Mouse (Mus musculus) A20 (cell line): Measurements from ENCODE around the gene Ctnnb1.
A peak's percentile ranks its signal among the peaks of the same experiment; 100 is the strongest.
"Not testable (repeated sequence)": the region's sequence is repeated elsewhere in the genome, so short reads cannot be mapped to it uniquely, and the experiment has no call there.

Source experiments
- DNase-seq: peaks from one replicate; pipeline ENCODE4 v3.0.0-alpha.2; 2011; ENCODE audit warnings: low read depth, low spot score

Gene Ctnnb1

DNA sequence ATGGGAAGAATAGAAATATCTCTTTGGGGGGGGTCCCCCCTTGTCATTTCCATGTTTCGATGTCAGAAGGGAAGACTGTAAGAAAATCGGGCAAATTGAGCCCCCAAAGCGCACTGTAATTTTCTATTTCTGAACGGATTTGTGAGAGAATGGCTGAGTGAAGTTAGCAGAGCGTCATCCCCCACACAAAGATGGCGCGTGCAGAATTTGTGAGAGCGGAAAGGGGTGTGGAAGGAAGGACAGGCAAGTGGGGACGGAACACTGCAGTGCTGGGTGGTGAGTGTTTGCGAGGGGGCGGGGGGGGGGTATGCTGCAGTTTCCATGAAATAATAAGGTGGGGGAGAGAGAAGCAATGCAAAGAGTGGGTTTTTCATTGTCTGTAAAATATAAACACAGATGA, at the start of gene Ctnnb1:
Ctnnb1 (plus strand) TSS at position 136 of the 400 bp plus-strand sequence.
- DNase-seq: no peak

DNA sequence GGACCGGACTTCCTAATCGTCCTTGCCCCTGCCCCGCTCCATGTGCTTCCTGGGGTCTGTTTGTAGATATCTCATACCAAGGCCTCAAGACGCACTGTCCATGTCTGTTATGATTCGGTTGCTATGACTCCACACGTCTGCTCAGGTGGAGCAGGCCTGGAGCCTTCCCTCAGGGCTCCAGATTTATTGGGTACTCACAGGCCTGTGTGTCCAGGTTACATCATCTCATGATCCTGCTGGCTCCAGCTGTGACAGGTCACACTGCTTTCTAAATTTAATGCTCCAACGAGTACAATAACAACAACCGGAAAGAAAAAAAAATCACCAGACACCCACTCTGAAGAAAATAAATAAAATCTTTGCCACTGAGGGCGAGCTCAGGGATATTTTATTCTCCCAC, 48.7 kb upstream of the Ctnnb1 start:
- no peak for DNase-seq

DNA sequence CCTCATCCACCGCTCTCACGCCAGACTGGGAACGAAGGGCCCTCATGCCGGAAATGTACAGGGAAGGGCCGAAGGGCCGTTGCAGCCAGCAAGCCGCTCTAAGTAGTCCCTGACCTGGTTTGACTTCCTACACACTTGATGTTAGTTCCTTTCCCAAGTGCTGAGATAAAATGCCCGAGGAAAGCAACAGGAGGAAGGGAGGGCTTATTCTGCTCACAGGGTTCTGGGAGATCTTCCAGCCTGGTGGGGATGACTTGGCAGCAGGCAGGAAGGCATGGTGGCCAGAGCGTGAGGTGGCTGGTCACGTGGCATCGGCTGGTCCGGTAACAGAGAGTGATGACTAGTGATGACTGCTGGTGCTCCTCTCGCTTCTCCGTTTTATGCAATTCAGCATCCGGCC, 47.9 kb upstream of the Ctnnb1 start:
- DNase-seq: no peak

DNA sequence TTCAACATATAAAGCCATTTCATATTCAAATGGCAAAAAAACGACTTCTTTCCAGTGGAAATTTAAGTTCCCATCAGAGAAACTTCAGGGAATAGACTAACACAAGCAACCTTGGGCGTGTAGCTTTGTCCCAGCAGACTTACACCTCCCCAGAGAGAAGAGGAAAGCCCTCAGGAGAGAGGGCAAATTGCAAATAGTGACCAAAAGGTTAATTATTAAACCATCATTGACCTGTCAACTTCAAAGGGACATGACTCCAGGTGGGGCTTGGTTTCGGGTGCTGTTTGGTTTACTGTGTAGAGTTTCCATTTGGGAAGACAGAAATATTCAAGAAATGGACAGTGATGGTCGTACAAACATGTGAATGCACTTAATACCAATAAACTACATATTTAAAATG, 47.2 kb upstream of the Ctnnb1 start:
- no peak for DNase-seq

DNA sequence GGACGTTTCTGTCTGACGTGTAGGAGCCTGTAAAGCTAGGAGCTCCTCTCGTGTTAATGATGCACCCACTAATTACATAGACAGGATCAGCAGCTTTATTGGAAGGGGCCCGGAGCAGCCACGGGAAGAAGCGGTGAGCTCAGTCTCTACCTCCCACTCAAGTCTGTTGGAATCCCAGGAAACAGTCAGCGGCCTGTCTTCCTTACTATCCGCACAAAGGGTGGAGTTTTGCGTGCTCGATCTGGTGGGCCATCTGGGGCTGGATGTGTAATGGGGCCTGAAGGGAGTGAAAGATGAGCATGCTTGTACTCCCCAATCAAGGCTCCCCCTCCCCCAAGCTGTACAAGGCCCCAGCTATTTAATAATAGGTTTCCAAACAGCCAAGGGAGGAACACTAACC, 44.3 kb upstream of the Ctnnb1 start:
- no peak for DNase-seq

DNA sequence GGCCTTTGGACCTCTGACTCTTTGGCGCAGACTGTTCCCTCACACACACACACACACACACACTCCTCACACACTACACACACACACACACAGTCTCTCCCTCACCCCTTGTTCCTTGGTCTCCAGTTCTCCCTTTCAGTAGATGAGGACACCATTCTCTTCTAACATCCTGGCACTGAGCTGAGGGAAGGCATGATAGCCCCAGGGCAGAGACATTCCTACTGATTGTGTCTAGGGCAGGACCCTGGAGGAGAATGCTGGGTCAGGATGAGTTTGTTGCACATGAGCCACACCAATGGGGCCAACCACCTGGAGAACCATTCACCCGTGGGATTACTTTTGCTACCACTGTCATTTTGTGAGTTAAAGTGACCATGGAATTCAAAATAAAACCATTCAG, 41.4 kb upstream of the Ctnnb1 start:
- DNase-seq: no peak

DNA sequence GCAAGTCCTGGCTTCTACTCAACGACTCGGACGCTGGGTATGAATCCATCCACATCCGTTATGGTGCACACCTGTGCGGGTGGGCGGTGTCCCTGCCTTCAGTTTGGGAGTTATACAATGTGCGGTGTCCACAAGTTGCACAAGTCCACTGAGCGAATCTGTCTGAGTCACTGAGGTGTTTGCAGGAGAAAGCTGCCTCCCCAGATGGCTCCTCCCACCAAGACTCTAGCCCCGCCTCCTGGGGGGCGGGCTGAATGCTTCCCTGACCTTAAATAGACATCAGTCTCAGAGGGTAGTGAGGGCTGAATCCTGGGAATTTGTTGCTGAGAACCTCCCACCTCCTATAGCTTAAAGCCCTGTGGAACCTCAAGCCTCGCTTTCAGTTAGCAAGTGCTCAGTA, 35.6 kb upstream of the Ctnnb1 start:
- DNase-seq: no peak

DNA sequence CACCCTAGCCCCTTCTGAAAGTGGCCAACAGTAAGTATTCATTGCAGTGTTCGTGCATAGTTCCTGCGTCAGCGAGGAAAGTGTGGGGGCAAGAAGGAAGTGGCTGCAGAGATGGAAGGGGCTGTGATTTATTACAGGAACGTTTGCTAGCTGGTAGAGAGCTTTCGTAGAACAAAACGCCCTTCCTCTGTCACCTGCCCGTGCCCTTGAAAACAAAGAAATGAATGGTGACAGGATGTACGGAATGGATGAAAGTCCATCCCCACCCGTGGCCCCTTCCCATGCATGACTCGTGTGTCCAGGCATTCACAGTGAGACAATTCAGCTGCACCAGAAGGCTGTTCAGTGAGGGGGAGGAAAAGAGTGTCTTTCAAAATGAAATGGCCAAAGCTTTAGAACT, 35.0 kb upstream of the Ctnnb1 start:
- DNase-seq: no peak

DNA sequence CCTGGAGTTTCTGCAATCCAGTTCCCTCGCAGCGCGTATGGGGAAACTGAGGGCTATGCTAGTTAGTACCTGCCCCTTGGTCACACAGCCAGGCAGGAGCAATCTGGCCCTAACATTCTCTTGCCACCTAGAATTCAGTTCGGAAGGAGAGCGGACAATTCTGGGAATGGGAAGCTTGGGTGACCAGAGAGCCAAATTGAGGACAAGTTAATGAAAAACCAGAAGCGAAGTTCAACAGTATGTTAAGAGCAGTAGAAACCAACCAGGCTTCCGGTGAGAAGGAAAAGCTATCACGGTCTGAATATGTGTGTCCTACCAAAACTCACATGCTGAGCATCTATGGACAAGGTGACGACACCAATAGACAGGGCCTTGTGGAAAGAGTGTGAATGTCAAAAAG, 34.6 kb upstream of the Ctnnb1 start:
- no peak for DNase-seq

DNA sequence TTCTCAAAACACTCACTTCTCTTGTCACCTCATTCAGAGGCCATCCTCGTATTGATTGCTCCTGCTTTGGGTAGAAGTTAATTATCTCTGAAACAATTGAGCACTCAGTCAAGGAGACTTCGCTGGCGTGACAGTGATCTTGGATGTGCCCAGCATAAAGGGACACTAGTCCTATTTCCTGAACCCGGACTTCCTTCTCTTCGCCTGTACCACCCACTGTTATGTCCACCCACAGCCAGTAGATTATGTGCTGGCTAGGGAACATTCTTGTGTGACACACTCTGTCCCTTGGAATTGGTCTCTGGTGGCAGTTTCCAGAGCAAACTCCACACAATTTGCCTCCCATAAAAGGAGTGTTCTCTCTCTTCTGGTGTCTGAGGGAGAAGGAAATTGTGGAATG, 32.5 kb upstream of the Ctnnb1 start:
- no peak for DNase-seq

DNA sequence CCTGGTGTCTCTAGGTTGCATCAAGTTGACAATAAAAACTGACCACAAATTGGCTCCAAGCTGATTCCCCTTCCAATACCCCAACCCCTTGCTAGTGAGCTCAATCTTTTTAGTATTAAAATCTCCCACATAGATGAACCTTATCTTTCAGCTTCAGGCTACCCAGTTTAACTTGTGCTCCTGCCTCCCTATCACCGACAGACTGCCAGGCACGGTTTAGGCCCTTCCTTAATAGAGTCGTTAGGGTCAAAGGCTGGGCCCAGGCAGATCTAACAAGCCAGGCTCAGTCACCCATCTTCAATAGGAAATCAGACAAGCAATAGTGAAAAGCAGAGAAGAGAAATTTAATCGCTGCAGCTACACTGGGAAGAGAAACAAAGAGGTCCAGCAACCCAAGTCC, 31.7 kb upstream of the Ctnnb1 start:
- no peak for DNase-seq

DNA sequence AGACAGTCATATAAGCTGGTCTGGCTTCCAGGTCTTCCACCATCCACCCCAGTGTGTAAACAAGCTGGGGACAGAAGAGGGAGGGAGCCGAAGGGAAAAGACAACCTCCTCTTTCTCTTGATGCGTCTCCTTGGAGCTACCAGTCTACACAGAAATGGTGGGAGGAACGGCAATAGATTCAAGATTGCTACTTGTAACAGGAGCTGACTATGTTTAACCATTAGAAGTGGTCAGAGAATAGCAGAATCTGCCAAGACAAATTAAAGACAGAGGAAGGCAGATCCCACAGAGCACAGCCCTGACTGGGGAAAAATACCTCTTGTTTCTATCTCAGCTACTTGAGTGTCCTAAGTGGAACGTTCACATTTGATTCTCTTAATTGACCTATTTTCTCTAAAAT, 29.2 kb upstream of the Ctnnb1 start:
- no peak for DNase-seq

DNA sequence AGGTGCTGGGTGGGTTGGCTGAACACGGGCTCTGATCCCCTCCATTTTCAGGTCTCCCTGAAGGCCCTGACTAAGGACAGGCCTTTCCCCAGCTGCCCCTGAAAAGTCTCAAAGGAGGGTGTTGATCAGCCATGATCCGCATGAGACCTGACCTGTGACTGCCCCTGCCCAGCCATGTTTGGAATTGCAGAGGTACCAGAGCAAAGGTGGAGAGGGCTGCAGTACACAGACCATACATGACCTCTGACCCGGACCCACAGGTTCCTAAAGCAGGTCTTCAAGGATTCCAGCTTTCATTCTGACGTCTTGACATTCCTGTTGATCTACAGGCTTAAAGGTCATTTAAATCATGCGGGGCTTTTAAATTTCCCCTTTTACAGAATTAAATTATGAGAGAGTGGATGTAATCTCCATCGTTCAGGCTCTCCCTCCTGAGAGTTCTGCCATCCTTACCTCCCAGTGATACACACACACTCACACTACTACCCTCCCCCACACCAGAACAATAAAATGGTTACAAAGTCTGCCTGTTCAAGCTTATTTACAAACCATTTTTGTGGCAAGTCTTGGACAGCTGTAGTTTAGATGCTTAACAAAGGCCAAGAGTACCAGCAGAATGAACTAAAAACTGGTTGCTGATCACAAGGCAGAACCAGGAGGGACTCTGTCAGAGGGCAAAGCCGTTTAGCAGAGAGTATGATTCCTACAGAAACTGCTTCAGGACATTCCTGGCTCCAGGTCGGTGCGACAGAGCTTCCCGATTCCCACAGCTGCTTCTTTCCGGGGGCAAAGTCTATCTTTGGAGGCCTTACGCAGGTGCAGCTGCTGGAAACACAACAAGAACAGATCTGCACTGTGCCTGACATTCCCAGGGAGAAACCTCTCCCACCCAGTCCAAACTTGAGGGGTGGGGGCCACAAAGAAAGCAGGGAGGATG, 28.4 kb upstream of the Ctnnb1 start:
- DNase-seq: no peak

DNA sequence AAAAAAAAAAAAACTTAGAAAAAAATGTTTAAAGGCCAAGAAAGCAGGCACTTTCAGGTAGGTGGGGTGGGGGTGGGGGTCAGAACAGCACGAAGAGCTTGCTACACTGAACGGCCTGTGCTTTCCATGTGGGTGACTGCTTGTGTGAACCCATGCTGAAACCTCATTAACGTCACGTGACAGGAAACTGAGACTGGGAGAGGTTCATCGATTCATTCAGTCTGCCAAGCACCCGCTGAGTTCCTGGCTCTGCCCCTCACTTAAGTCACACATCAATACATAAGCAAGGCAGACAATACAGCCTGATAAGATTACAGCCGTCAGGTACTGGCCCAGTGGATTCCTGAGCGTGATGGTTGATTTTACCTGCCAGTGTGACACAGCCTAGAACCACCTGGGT, 26.5 kb upstream of the Ctnnb1 start:
- no peak for DNase-seq

DNA sequence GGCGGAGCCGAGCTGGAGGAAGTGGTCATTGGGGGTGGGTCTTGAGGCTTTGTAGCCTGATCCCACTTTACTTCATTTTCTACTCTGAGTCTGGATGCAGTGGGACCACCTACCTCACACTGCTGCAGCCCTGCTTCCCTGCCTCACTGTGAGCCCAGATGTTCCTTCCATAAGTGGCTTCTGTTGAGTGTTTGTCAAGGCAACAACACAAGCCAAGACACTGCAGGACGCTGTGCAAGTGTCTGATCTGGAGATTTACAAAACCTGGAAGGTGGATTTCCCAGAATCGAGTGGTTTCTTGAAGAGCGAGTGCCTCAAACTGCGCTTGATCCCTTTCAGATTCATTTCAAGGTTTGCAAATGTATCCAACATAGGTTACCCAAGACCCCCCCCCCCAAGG, 20.6 kb upstream of the Ctnnb1 start:
- no peak for DNase-seq

DNA sequence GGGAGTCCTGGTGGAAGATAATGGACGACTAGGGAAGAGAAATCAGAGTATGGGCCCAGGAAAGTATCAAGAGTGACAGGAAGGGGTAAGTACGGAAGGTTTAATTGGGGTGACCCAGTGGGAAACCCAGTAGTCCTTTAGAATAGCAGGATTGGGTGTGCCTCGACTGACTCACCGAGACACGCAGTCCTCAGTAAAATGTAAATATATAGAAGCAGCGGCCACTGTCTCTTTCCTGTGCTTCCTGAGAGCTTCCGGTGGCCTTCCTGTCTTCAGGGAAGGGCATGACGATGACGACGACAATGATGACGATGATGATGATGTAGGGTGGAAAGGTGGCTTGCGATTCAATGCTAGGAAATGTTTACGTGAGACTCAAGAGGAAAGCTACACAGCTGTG, 15.9 kb upstream of the Ctnnb1 start:
- no peak for DNase-seq

DNA sequence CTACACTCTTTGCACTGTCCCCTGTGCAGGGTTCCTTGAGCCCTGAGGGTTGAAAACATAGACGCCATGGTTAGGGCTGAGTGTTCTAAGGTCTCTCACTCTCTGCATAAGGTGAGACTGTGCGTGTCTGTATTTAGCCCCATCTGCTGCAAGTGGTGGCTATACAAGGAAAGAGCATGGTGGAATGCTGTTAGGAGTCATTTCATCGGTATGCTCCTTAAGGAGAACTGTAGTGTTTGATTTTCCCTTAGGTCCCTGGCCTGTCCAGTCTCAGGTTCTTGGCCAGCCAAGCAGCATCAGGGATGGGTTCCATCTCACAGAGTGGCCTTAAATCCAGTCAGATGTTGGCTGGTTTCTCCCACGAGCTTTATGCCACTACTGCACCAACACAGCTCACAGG, 14.6 kb upstream of the Ctnnb1 start:
- DNase-seq: no peak

DNA sequence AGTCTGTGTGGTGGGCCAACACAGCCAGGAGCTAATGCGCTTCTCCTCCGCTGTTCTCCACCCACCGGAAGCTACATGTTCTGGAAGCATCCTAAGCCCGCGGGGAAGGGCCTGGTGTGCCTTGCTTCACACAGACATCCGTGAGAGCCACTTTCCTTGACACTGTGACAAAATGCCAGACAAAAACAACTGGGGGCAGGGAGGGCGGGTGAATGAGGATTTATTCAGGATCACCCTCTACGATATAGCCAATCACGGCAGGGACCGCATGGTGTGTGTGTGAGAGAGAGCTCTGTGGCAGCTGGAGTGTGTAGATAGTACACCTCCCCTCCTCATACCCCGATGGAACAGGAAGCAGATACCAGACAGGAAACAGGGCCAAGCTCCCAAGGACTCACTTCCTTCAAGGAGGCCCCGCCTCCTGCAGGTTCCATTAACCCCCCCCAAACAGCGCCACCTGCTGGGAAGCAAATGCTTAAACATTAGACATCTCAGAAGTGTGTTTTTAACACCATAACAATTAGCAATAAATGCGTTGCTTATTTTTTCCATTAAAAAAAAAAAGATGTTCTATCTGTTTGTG, 14.0 kb upstream of the Ctnnb1 start:
- peak; percentile 74 for DNase-seq

DNA sequence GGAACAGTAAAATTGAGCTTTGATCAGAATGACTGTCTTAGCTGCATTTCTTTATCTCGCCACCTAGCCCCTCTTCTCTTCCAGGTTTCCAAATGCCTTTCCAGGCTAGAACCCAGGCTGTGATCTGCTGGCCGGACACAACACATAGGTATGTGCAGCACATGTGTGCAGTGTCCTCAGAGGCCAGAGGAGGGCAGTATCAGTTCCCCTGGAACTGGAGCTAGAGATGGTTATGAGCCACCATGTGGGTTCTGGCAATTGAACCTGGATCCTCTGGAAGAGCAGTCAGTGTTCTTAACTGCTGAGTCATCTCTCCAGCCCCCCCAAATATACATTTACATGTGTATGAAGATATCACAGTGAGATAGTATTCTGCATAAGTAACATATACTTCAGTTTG, 11.4 kb upstream of the Ctnnb1 start:
- DNase-seq: not testable (repeated sequence)

DNA sequence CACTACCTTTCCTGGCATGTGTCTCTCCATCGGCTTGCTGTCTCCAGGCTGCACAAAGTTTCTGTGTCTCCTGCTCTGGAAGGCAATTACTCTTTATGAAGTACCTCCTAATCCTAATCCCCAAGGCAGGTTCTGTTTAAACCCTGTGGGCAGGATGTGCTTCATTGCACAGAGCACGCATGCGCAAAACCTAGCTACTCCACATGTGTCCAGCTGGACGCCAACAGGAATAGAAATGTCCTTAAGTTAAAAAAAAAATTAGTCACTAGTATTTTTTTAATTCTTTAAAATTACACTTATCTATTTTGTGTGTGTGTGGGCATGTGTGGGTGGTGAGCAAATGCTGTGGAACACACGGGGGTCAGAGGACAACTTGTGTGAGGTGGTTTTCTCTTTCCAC, 10.8 kb upstream of the Ctnnb1 start:
- DNase-seq: no peak

DNA sequence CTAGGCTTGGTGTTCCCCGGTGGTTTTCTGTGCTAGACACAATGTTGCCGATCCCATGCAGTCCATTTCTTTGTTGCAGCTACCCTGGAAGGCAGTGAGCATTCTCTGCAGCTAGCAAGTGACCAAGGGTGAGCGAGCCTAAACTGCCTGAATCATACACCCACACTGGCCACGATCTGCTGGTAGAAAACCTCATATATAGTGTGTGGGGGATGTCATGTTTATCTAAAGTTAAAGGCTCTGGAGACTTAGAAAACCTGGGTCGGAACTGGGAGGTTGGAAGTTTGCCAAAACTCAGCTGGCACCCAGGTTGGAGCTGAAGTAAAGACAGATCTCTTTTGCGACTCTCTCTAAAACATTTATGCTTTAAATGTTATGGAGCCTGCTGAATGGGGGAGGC, 10.4 kb upstream of the Ctnnb1 start:
- no peak for DNase-seq

DNA sequence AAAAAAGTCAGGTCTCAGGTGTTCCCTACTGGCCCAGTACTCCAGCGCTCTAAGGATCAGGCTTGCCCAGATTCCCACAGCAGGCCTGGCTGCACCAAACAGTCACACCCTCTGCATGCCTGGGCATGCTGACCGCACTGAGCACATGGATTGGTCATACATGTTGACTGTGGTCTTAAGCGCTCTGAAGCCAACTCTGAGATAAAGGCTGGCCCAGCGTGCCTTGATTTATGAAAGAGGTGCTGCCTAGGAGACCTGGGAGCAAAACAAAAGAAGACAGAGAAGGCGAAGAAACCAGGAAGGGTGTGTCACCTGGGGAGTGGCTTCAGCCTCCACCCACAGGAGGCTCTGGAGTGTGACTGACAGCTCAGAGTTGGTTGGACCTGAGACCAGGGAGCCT, 9.9 kb upstream of the Ctnnb1 start:
- DNase-seq: no peak

DNA sequence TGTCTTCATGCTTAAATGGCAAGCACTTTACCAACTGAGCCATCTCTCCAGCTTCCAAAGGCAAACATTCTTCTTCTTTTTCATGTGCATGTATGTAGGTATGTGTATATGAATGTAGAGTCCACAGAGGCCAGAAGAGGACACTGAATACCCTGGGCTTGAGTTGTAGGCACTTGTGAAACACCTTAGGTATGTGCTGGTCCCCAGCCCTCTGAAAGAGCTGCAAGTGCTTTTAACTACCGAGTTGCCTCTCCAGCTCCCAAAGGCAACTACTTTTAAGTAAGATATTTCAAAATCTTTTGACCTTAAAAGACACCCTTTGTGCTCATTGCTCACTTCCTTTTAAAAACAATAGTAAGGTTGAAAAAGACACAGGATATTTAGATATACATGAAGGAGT, 2.9 kb upstream of the Ctnnb1 start:
- DNase-seq: no peak
